Mouse (Mus musculus) stomach, postnatal 0 days (tissue): ENCODE measurements around the gene Rbm5. TPM values are rescaled to one million over a fixed set of nuclear protein-coding genes. Genes with fewer than 3 reads are reported as not detected.
A peak's percentile ranks its signal among the peaks of the same experiment; 100 is the strongest.

ENCODE experiments used
- ATAC-seq: fragments of 200-750 bp; cut with Nextera tagmentation; 2 replicates; pipeline ENCODE4 v1.8.0; 2017; ENCODE audit not compliant: low FRiP score, low TSS enrichment
- DNase-seq: peaks from one replicate; pipeline ENCODE4 v3.0.0-alpha.2; 2016; ENCODE audit warnings: low spot score
- H3K27ac ChIP-seq: fragments of 300-500 bp; sonication (generic); replicated peaks from 2 replicates; pipeline ENCODE4 v1.5.1; 2014; ENCODE audit warnings: mild to moderate bottlenecking, control low read depth
- H3K27me3 ChIP-seq: fragments of 300-500 bp; sonication (generic); 2 replicates; pipeline ENCODE4 v1.6.1; 2014; ENCODE audit warnings: low read length; ENCODE audit not compliant: control insufficient read depth, insufficient read depth
- H3K36me3 ChIP-seq: fragments of 300-500 bp; sonication (generic); 2 replicates; pipeline ENCODE4 v1.6.1; 2014; ENCODE audit warnings: low read length, mixed read lengths; ENCODE audit not compliant: control insufficient read depth, insufficient read depth
- H3K4me1 ChIP-seq: fragments of 300-500 bp; sonication (generic); replicated peaks from 2 replicates; pipeline ENCODE4 v1.6.1; 2014; ENCODE audit warnings: antibody characterized with exemption; ENCODE audit not compliant: control insufficient read depth, insufficient read depth
- H3K4me2 ChIP-seq: fragments of 300-500 bp; sonication (generic); replicated peaks from 2 replicates; pipeline ENCODE4 v1.6.1; 2014; ENCODE audit warnings: low read depth, mild to moderate bottlenecking, control low read depth, moderate library complexity
- H3K4me3 ChIP-seq: fragments of 300-500 bp; sonication (generic); 2 replicates; pipeline ENCODE4 v1.5.1; 2014; ENCODE audit warnings: low read depth, low read length, control low read depth
- H3K9ac ChIP-seq: fragments of 300-500 bp; sonication (generic); 2 replicates; pipeline ENCODE4 v1.6.1; 2014; ENCODE audit warnings: mild to moderate bottlenecking, low read length, control low read depth, mixed read lengths
- H3K9me3 ChIP-seq: fragments of 300-500 bp; sonication (generic); 2 replicates; pipeline ENCODE4 v1.6.1; 2016; ENCODE audit warnings: low read length; ENCODE audit not compliant: control insufficient read depth
- CTCF ChIP-seq: IDR thresholded peaks from 2 replicates; pipeline ENCODE4 v1.5.1; 2016; ENCODE audit warnings: antibody characterized with exemption, low read depth, mild to moderate bottlenecking, moderate library complexity
- EP300 ChIP-seq: optimal IDR thresholded peaks from 2 replicates; pipeline ENCODE3; 2016; ENCODE audit warnings: antibody characterized with exemption
- WGBS: fragments of 180-500 bp; shearing (Covaris S2); extraction: QIAGEN DNeasy Blood & Tissue Kit; methylation state at CpG from one replicate; pipeline ENCODE4 v1.1.7; 2014; 5-methylcytosine and 5-hydroxymethylcytosine counted together
- polyA plus RNA-seq: library from polyadenylated mRNA; unstranded; fragments of >200 nt; fragmentation: Nextera tagmentation; extraction: Ambion mirVana; gene quantifications from 2 replicates; pipeline ENCODE4 v1.2.1, GENCODE M21; 2015

Gene Rbm5
- 60.2 and 67.3 TPM in 2 replicates for polyA plus RNA-seq

GRCm38 (mm10) chr9:107770374-107771290, at the start of gene Rbm5:
Gene Rbm5, minus strand, starts transcription at chr9:107770996.
- peak within 1 kb of the TSS; percentile 94 for H3K27ac ChIP-seq
- DNase-seq (peak; percentile 97), ATAC-seq (peak; percentile 100)
- H3K27me3 ChIP-seq, result no peaks in the 10 kb centered on the region
- under 1% methylated on average over 60 of the region's 60 CpGs for whole genome bisulfite sequencing
- TF ChIP-seq CTCF (no peak), EP300 (peak; percentile 82)
- H3K36me3 ChIP-seq, result peaks cover 16% of the 10 kb centered on the region
- no peaks in the 10 kb centered on the region for H3K9me3 ChIP-seq
- H3K4me2 ChIP-seq, result peak within 1 kb of the TSS; percentile 75
- H3K4me1 ChIP-seq, result no peaks in the 10 kb centered on the region
- peak within 1 kb of the TSS; percentile 97 for H3K4me3 ChIP-seq
- peak within 1 kb of the TSS; percentile 99 for H3K9ac ChIP-seq

- no peak overlapping the region for H3K9ac ChIP-seq
- peaks cover 6% of the 10 kb centered on the region; the same call in 1 of the 2 replicates for H3K36me3 ChIP-seq
- no peaks in the 10 kb centered on the region for H3K27me3 ChIP-seq
- H3K4me3 ChIP-seq, result no peak overlapping the region
- TF ChIP-seq EP300, result no peak
- peak; percentile 20; the same call in 1 of the 2 replicates for TF ChIP-seq CTCF
- no peaks in the 10 kb centered on the region for H3K9me3 ChIP-seq
- no peak overlapping the region for H3K4me2 ChIP-seq
- 96% methylated on average over 1 of the region's 1 CpGs for WGBS
- H3K27ac ChIP-seq, result no peak overlapping the region
- DNase-seq (no peak), ATAC-seq (no peak)
- no peaks in the 10 kb centered on the region for H3K4me1 ChIP-seq
These were observed 41.3 kb upstream of the Rbm5 start for GRCm38 (mm10) chr9:107812132-107812531.

- DNase-seq, result no peak
- Histone ChIP-seq H3K4me3 (no peak overlapping the region), H3K4me1 (no peaks in the 10 kb centered on the region), H3K27ac (no peak overlapping the region), H3K36me3 (peaks cover 6% of the 10 kb centered on the region; the same call in 1 of the 2 replicates), H3K27me3 (no peaks in the 10 kb centered on the region), H3K9me3 (no peaks in the 10 kb centered on the region), H3K4me2 (no peak overlapping the region), H3K9ac (no peak overlapping the region)
- no peak for ATAC-seq
- no peak for TF ChIP-seq EP300
- TF ChIP-seq CTCF, result no peak
- WGBS, result 94% methylated on average over 2 of the region's 2 CpGs
These were observed 40.2 kb upstream of the Rbm5 start for GRCm38 (mm10) chr9:107810985-107811384.

- WGBS, result 77% methylated on average over 6 of the region's 6 CpGs
- TF ChIP-seq CTCF (no peak), EP300 (no peak)
- H3K27me3 ChIP-seq, result no peaks in the 10 kb centered on the region
- no peak for DNase-seq
- H3K4me2 ChIP-seq, result no peak overlapping the region
- H3K9me3 ChIP-seq, result no peaks in the 10 kb centered on the region
- no peak for ATAC-seq
- no peaks in the 10 kb centered on the region for H3K4me1 ChIP-seq
- H3K36me3 ChIP-seq, result peaks cover 16% of the 10 kb centered on the region; the same call in 1 of the 2 replicates
- no peak overlapping the region for H3K27ac ChIP-seq
- H3K4me3 ChIP-seq, result no peak overlapping the region
- H3K9ac ChIP-seq, result no peak overlapping the region
These were observed 20.9 kb upstream of the Rbm5 start for GRCm38 (mm10) chr9:107791714-107792113.

- no peak overlapping the region for H3K9ac ChIP-seq
- no peak overlapping the region for H3K4me3 ChIP-seq
- H3K4me2 ChIP-seq, result no peak overlapping the region
- no peak for ATAC-seq
- no peak overlapping the region for H3K27ac ChIP-seq
- 90% methylated on average over 11 of the region's 11 CpGs for WGBS
- DNase-seq, result no peak
- H3K27me3 ChIP-seq, result no peaks in the 10 kb centered on the region
- H3K4me1 ChIP-seq, result no peaks in the 10 kb centered on the region
- peaks cover 12% of the 10 kb centered on the region; the same call in 1 of the 2 replicates for H3K36me3 ChIP-seq
- H3K9me3 ChIP-seq, result no peaks in the 10 kb centered on the region
- TF ChIP-seq CTCF, result no peak
- TF ChIP-seq EP300, result no peak
These were observed 11.9 kb upstream of the Rbm5 start for GRCm38 (mm10) chr9:107782536-107783203.

GRCm38 (mm10) chr9:107776809-107777208, 6.0 kb upstream of the Rbm5 start:
- no peaks in the 10 kb centered on the region for H3K4me1 ChIP-seq
- no peak overlapping the region for H3K9ac ChIP-seq
- no peak overlapping the region for H3K4me3 ChIP-seq
- H3K27ac ChIP-seq, result no peak overlapping the region
- H3K27me3 ChIP-seq, result no peaks in the 10 kb centered on the region
- ATAC-seq (no peak), DNase-seq (no peak)
- H3K4me2 ChIP-seq, result no peak overlapping the region
- TF ChIP-seq EP300, result no peak
- TF ChIP-seq CTCF, result no peak
- no peaks in the 10 kb centered on the region for H3K9me3 ChIP-seq
- H3K36me3 ChIP-seq, result peaks cover 17% of the 10 kb centered on the region
